Mouse (Mus musculus) lung, postnatal 25 days (tissue): ENCODE data around the gene Sgcd.

Experiments
- DNase-seq: peaks from one replicate; pipeline ENCODE4 v3.0.0; 2022; ENCODE audit warnings: low spot score

Gene Sgcd

DNA sequence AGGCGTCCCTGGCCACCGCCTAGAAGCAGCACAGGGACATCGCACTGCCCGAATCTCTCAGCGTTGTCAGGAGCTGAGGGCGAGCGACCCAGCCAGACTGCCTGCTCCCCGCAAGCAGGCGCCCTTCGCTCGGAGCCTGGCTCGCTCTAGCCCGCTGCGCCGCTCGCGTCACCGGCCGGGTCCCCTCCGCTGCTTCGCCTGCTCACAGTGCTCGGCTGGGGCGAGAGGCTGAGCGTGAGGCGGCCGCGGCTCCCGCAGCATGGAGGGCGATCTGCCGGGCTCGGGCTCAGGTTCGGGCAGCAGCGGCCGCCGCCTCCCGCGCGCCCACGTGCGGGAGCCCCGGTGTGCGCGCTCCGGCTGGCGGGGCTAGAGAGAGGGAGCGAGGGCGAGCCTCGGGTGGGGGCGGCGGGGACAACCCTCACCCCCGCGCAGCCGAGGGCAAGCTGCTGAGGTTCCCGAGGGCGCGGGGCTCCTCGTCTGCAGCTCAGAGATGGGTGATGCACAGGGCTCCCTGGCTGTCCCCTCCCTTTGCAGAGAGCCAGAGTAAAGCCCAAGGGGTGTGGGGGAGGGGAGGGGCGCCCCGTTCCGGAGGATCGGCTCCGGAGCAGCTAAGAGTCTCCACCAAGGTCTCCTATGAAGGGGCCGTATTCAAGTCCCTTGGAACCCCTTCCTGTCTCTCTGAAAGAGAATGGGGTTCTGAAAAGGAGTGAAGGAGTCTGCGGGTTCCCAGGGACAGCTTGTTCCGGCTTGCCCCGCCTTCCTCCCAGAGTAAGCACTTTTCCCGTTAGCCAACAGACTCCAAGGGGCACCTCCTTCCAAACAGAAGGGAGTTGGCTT is at the start of gene Sgcd:
Gene Sgcd, minus strand, starts transcription at position 273 of the 837 bp plus-strand sequence.
- no peak for DNase-seq

DNA sequence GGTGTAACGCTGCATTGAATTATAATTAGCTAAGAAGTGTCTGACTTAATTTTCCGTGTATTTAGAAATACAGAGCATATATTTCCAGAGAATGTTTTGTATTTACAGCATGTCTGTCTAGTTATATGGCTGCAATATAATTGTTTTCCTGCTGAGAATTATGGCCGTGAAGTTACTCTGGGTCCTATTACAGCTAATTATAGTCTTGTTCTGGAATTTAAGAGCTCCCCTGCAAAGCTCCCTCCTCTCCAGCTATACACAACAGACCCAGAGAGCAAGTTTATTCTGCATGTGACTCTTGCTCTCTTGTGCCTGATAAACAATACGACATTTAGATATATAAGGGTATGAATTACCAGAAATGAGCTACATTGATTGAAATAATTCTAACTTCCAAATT is 49.3 kb upstream of the Sgcd start:
- no peak for DNase-seq

GRCm38 (mm10) chr11:48012836-48013235 is 24.1 kb upstream of the Sgcd start:
- no peak for DNase-seq

DNA sequence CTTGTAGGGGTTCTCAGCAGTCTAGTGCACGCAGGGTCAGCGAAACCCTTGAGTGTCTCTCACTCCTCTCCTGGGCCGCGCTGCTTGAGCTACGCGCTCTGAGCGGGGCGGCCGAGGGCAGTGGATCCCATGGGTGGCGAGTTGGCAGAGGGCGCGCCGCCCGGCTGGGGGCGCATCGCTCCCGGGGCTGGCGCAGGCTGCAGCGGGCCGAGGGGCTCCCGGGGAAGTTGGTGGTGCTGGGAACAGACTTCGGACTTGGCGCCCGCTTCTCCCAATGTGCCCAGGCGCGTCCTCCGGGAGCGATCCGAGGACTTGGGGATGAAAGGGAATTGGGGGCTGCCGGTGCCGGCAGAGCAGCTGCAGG is 454 bp downstream of the Sgcd start:
- DNase-seq: no peak

GRCm38 (mm10) chr11:47987893-47988267 is 889 bp downstream of the Sgcd start:
- DNase-seq: no peak

- DNase-seq: no peak
These were observed 1.4 kb downstream of the Sgcd start for GRCm38 (mm10) chr11:47987251-47987892.

- no peak for DNase-seq
These were observed 6.6 kb downstream of the Sgcd start for GRCm38 (mm10) chr11:47982152-47982551.

DNA sequence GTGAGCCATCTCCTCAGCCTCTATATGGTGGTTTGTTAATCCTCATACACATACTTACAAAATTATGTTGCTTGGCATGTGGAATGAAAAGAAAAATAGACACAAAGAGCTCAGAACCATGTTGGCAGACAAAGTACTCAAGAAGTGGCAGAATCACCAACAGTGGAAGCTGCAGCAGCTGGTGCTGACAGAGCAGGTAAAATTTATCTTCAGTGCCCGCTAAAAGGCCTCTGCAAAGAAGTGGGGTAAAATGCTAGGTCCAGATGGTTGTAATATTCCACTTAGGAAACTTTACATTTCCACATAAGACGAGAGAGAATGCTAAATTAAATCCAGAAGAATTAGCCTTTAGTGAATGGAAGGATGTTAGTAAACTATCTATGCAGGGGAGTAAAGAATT is 7.7 kb downstream of the Sgcd start:
- no peak for DNase-seq

DNA sequence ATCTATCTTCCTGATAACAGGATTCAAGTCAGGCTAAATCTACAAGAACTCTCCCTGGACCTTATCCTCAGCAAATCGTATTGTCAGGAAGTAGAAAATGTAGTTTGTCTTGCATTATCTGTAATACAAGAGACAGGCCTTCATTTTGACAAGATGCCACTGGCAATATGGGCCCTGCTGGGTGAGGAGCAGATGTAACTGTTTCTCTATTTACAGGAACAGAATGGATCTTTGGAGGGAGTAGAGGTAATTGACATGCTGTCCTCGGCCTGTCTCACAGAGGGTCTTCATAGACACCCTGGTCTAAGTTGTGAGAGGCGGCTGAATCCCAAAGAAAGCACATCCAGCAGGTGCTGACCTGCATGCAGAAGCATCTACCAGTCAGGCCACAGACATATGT is 35.5 kb downstream of the Sgcd start:
- no peak for DNase-seq

GRCm38 (mm10) chr11:47952366-47952765 is 36.4 kb downstream of the Sgcd start:
- DNase-seq: no peak

- no peak for DNase-seq
These were observed 49.0 kb downstream of the Sgcd start for GRCm38 (mm10) chr11:47939795-47940194.

DNA sequence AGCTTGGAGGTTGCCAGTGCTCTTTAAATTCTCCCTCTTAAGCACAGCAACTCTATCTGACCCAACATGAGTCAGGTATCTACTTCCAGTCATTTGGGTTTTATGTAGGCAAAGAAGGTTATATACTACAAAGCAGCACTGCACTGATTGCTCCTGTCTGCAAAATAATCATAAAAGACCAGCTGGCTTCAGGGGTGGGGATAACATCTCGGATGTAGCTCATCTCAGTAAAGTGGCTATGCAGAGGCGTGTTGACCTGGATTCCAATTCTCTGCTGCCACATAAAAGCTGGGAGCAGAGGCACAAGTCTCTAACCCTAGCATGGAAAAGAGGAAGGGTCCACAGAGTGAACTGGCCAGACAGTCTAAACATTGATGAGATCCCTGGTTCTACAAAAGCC is 71.2 kb downstream of the Sgcd start:
- no peak for DNase-seq

- no peak for DNase-seq
These were observed 97.1 kb downstream of the Sgcd start for GRCm38 (mm10) chr11:47891617-47892172.

DNA sequence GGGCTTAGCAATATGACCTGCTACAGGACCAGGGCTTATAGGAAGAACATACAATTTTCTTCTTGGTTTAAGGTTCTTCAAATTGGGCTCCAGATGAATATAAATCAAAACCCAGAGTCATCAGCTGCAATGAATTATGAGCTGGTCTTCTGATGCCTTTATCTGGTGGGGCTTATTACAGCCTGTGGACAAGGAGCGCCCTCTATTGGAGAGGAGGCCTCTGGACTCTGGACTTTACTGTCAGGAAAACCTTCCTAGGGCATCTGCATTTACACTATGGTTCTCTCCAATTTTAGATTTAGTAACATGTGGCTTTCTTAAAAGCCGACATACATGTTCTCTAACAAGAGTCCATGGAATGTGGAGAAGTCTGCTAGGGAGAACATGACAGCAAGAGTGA is 98.5 kb downstream of the Sgcd start:
- no peak for DNase-seq

GRCm38 (mm10) chr11:47885310-47885709 is 103.5 kb downstream of the Sgcd start:
- no peak for DNase-seq

DNA sequence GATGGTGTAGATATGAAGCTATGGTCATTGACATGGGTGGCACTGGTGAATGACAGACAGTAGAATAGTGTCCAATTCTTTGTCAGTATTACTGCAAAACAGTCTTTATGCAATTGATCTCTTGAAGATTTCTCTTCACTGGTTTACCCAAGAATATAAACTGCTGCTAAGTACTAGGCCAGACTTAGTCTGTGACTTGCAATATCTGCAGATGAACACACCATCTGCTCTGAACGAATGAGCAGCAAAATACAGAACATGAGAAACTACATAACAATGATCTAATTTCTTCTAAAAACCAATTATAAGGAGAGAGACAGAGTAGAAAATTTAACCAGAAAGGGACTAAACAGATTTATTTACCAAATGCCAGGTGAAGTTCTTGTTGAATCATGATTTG is 105.2 kb downstream of the Sgcd start:
- no peak for DNase-seq

- DNase-seq: no peak
These were observed 112.1 kb downstream of the Sgcd start for GRCm38 (mm10) chr11:47876633-47877170.

GRCm38 (mm10) chr11:47845894-47846293 is 142.9 kb downstream of the Sgcd start:
- no peak for DNase-seq

GRCm38 (mm10) chr11:47833283-47833682 is 155.5 kb downstream of the Sgcd start:
- no peak for DNase-seq

DNA sequence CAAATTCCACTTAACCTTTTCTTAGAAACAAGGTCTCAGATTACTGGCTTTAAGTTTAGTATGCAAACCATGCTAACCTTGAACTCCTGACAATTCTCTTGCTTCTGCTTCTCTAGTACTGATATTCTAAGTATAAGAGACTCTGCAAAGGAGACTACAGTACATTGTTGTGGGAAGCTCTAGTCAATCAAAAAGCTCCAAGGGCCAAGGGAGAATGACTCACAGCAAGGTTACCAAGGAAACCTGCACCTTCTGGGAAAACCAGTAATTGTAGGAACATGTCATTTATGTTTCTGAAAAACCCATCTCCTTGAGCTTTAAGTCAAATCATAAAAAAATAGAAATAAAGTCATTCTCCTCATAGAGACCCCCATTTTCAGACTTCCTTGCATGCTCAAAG is 178.5 kb downstream of the Sgcd start:
- no peak for DNase-seq

DNA sequence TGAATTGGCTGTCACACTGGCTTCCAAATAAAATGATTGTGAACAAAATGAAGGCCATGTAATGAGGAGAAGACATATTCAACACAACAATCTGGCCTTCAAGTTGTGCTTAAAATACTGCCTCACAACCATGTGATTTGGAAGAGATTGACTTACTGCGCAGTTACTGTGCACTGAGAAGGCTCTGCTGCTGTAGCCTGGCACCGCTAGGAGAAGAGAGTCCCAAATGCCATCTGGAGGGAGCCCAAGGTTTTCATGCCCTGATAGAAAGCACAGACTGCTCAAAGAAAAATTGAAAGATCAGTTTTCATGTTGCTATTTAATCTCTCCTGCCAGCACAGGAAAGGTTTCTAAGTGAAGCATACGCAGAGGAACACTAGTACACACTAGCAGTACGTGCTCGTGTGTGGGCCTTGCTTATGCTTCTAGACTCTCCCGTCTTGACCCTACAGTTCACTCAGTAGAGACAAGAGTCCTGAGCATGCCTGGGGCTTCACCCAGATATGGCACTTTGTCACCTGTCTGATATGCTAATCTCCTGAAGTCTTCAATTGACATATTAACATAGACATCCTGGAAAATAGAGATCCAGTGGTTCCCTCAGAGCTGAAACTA is 184.6 kb downstream of the Sgcd start:
- no peak for DNase-seq

DNA sequence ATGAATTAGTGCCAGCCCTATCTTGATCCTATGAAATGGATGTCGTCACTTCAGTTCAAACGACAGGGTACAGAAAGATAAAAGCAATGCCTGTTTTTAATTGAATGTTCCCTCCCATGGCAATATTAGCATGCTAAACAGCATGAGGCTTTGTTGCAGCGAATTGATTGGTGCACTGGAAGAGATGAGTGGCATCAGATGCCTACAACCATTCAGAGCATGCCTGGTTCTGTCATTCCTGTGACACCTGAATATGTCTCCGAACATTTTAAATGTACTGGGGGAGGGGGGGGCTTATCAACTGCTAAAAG is 210.9 kb downstream of the Sgcd start:
- DNase-seq: no peak
